Mouse (Mus musculus) lung, embryonic 16.5 days (tissue): ENCODE measurements around the gene Anapc15-ps. TPM values are rescaled to one million over a fixed set of nuclear protein-coding genes. Genes with fewer than 3 reads are reported as not detected.

Experiments used
- ATAC-seq: fragments of 200-750 bp; cut with Nextera tagmentation; 2 replicates; pipeline ENCODE4 v1.8.0; 2017; ENCODE audit warnings: low read depth, mild to moderate bottlenecking, moderate library complexity
- H3K27ac ChIP-seq: fragments of 300-500 bp; sonication (generic); 2 replicates; pipeline ENCODE4 v1.5.1; 2014; ENCODE audit warnings: mild to moderate bottlenecking, control low read depth, low read length
- H3K27me3 ChIP-seq: fragments of 300-500 bp; sonication (generic); 2 replicates; pipeline ENCODE4 v1.6.1; 2014; ENCODE audit warnings: low read depth, low read length, mixed read lengths; ENCODE audit not compliant: control insufficient read depth, insufficient read depth
- H3K36me3 ChIP-seq: fragments of 300-500 bp; sonication (generic); 2 replicates; pipeline ENCODE4 v1.6.1; 2014; ENCODE audit warnings: low read length; ENCODE audit not compliant: control insufficient read depth, insufficient read depth
- H3K4me1 ChIP-seq: fragments of 300-500 bp; sonication (generic); replicated peaks from 2 replicates; pipeline ENCODE4 v1.6.1; 2014; ENCODE audit warnings: low read length, mixed read lengths; ENCODE audit not compliant: control insufficient read depth, insufficient read depth
- H3K4me2 ChIP-seq: fragments of 300-500 bp; sonication (generic); 2 replicates; pipeline ENCODE4 v1.6.1; 2014; ENCODE audit warnings: low read depth, low read length, control low read depth
- H3K4me3 ChIP-seq: fragments of 300-500 bp; sonication (generic); 2 replicates; pipeline ENCODE4 v1.5.1; 2014; ENCODE audit warnings: mild to moderate bottlenecking, low read length, control low read depth
- H3K9ac ChIP-seq: fragments of 300-500 bp; sonication (generic); 2 replicates; pipeline ENCODE4 v1.6.1; 2014; ENCODE audit warnings: low read length, control low read depth
- H3K9me3 ChIP-seq: fragments of 300-500 bp; sonication (generic); 2 replicates; pipeline ENCODE4 v1.6.1; 2016; ENCODE audit warnings: low read length; ENCODE audit not compliant: control insufficient read depth
- WGBS: fragments of 180-500 bp; shearing (Covaris S2); extraction: QIAGEN DNeasy Blood & Tissue Kit; methylation state at CpG from one replicate; pipeline ENCODE4 v1.1.7; 2014; 5-methylcytosine and 5-hydroxymethylcytosine counted together
- polyA plus RNA-seq: library from polyadenylated mRNA; unstranded; fragments of >200 nt; fragmentation: Nextera tagmentation; extraction: Ambion mirVana; gene quantifications from 2 replicates; pipeline ENCODE4 v1.2.1, GENCODE M21; 2015

Anapc15-ps gene
- polyA plus RNA-seq, 1 experiment from 2014 or later: not detected

- Histone ChIP-seq H3K4me2 (peak overlapping the region; percentile 56), H3K27me3 (no peaks in the 10 kb centered on the region), H3K9me3 (no peaks in the 10 kb centered on the region), H3K4me3 (no peak overlapping the region; the same call in 1 of the 2 replicates), H3K27ac (0 out of 2 replicates have a peak overlapping the region, but pooled peaks have one; percentile 20), H3K9ac (no peak overlapping the region), H3K4me1 (peaks cover 10% of the 10 kb centered on the region), H3K36me3 (no peaks in the 10 kb centered on the region)
- WGBS: 52% methylated on average over 7 of the region's 7 CpGs
- no peak for ATAC-seq
Observed at GRCm38 (mm10) chr10:95678241-95678640, 5.0 kb upstream of the Anapc15-ps start.

- Histone ChIP-seq H3K36me3 (no peaks in the 10 kb centered on the region), H3K27ac (0 out of 2 replicates have a peak overlapping the region, but pooled peaks have one; percentile 20), H3K4me3 (peak overlapping the region; percentile 35), H3K9me3 (no peaks in the 10 kb centered on the region), H3K27me3 (no peaks in the 10 kb centered on the region), H3K4me1 (peaks cover 10% of the 10 kb centered on the region), H3K4me2 (peak overlapping the region; percentile 56), H3K9ac (no peak overlapping the region)
- WGBS: 24% methylated on average over 22 of the region's 22 CpGs
- peak; percentile 54 for ATAC-seq
Observed at GRCm38 (mm10) chr10:95677356-95678109, 4.3 kb upstream of the Anapc15-ps start.

- Histone ChIP-seq H3K9me3 (no peaks in the 10 kb centered on the region), H3K9ac (no peak overlapping the region), H3K27me3 (no peaks in the 10 kb centered on the region), H3K4me1 (peaks cover 10% of the 10 kb centered on the region), H3K27ac (no peak overlapping the region), H3K36me3 (no peaks in the 10 kb centered on the region), H3K4me3 (no peak overlapping the region), H3K4me2 (peak overlapping the region; percentile 56)
- ATAC-seq: no peak
- 54% methylated on average over 5 of the region's 5 CpGs for WGBS
Observed at GRCm38 (mm10) chr10:95676991-95677355, 3.7 kb upstream of the Anapc15-ps start.

- no peaks in the 10 kb centered on the region for H3K9me3 ChIP-seq
- no peak overlapping the region for H3K4me3 ChIP-seq
- no peaks in the 10 kb centered on the region for H3K27me3 ChIP-seq
- ATAC-seq: no peak
- H3K4me1 ChIP-seq: peaks cover 10% of the 10 kb centered on the region
- no peak overlapping the region for H3K4me2 ChIP-seq
- WGBS: 87% methylated on average over 2 of the region's 2 CpGs
- no peak overlapping the region for H3K27ac ChIP-seq
- H3K9ac ChIP-seq: no peak overlapping the region
- no peaks in the 10 kb centered on the region for H3K36me3 ChIP-seq
Observed at GRCm38 (mm10) chr10:95676387-95676786, 3.1 kb upstream of the Anapc15-ps start.

- ATAC-seq: no peak
- H3K9me3 ChIP-seq: no peaks in the 10 kb centered on the region
- H3K27ac ChIP-seq: no peak overlapping the region
- no peak overlapping the region for H3K4me2 ChIP-seq
- H3K36me3 ChIP-seq: no peaks in the 10 kb centered on the region
- no peak overlapping the region for H3K9ac ChIP-seq
- WGBS: 77% methylated on average over 21 of the region's 21 CpGs
- no peaks in the 10 kb centered on the region for H3K4me1 ChIP-seq
- H3K27me3 ChIP-seq: no peaks in the 10 kb centered on the region
- no peak overlapping the region for H3K4me3 ChIP-seq
Observed at GRCm38 (mm10) chr10:95670781-95671780, 2.2 kb downstream of the Anapc15-ps start.

- Histone ChIP-seq H3K4me2 (no peak overlapping the region), H3K4me1 (no peaks in the 10 kb centered on the region), H3K4me3 (no peak overlapping the region), H3K9ac (no peak overlapping the region), H3K27me3 (no peaks in the 10 kb centered on the region), H3K36me3 (no peaks in the 10 kb centered on the region), H3K9me3 (no peaks in the 10 kb centered on the region), H3K27ac (no peak overlapping the region)
- ATAC-seq: no peak
- 74% methylated on average over 4 of the region's 4 CpGs for WGBS
Observed at GRCm38 (mm10) chr10:95669872-95670271, 3.4 kb downstream of the Anapc15-ps start.

- no peak for ATAC-seq
- H3K4me2 ChIP-seq: no peak overlapping the region
- no peak overlapping the region for H3K4me3 ChIP-seq
- H3K9ac ChIP-seq: no peak overlapping the region
- no peaks in the 10 kb centered on the region for H3K27me3 ChIP-seq
- no peaks in the 10 kb centered on the region for H3K4me1 ChIP-seq
- no peaks in the 10 kb centered on the region for H3K9me3 ChIP-seq
- 75% methylated on average over 3 of the region's 3 CpGs for WGBS
- no peaks in the 10 kb centered on the region for H3K36me3 ChIP-seq
- no peak overlapping the region for H3K27ac ChIP-seq
Observed at GRCm38 (mm10) chr10:95669034-95669433, 4.2 kb downstream of the Anapc15-ps start.

GRCm38 (mm10) chr10:95667371-95668030 lies 5.8 kb downstream of the Anapc15-ps start:
- no peak for ATAC-seq
- Histone ChIP-seq H3K36me3 (no peaks in the 10 kb centered on the region), H3K9me3 (no peaks in the 10 kb centered on the region), H3K27me3 (no peaks in the 10 kb centered on the region), H3K4me1 (no peaks in the 10 kb centered on the region), H3K9ac (no peak overlapping the region), H3K27ac (no peak overlapping the region), H3K4me2 (no peak overlapping the region), H3K4me3 (no peak overlapping the region)
- WGBS: 70% methylated on average over 3 of the region's 3 CpGs

GRCm38 (mm10) chr10:95666791-95667190 lies 6.5 kb downstream of the Anapc15-ps start:
- Histone ChIP-seq H3K9me3 (no peaks in the 10 kb centered on the region), H3K4me1 (no peaks in the 10 kb centered on the region), H3K9ac (no peak overlapping the region), H3K4me3 (no peak overlapping the region), H3K4me2 (no peak overlapping the region), H3K27ac (no peak overlapping the region), H3K36me3 (no peaks in the 10 kb centered on the region), H3K27me3 (no peaks in the 10 kb centered on the region)
- no peak for ATAC-seq
- WGBS: 37% methylated on average over 2 of the region's 2 CpGs
